Mouse (Mus musculus): ENCODE measurements around the gene Sdk1.

Gene Sdk1

GRCm38 (mm10) chr5:142010189-142010588 lies 768.9 kb downstream of the Sdk1 start:
- DNase-seq (ENCODE audit: low read depth), result no peak

- DNase-seq (ENCODE audit: low read depth), result no peak
These were observed 775.7 kb downstream of the Sdk1 start for GRCm38 (mm10) chr5:142017001-142017400.

- DNase-seq (ENCODE audit: low read depth), result no peak
These were observed 781.7 kb downstream of the Sdk1 start for GRCm38 (mm10) chr5:142022877-142023580.

DNA sequence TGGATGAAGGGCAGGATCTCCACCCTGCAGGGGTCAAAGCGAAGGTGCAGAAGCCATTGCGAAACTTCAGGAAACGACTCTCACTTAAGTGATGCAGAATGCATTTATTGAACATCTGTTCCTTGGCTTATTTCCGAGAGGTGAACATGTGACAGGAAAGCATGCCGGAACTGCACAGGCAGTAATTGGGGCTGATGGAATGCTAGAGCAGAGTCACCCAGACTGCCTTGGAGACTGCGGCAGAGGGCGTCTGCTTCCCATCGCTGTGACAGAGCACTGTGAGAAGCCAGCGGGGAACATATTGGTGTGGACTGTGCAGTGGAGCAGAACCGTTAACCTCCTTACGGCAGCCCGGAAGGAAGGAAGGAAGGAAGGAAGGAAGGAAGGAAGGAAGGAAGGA lies 783.2 kb downstream of the Sdk1 start:
- DNase-seq (ENCODE audit: low read depth), result no peak

GRCm38 (mm10) chr5:142036536-142036935 lies 795.2 kb downstream of the Sdk1 start:
- no peak for DNase-seq (ENCODE audit: low read depth)

- no peak for DNase-seq (ENCODE audit: low read depth)
These were observed 797.9 kb downstream of the Sdk1 start for GRCm38 (mm10) chr5:142039236-142039635.

GRCm38 (mm10) chr5:142039891-142040530 lies 798.7 kb downstream of the Sdk1 start:
- no peak for DNase-seq (ENCODE audit: low read depth)

- no peak for DNase-seq (ENCODE audit: low read depth)
These were observed 800.0 kb downstream of the Sdk1 start for GRCm38 (mm10) chr5:142041226-142041802.

DNA sequence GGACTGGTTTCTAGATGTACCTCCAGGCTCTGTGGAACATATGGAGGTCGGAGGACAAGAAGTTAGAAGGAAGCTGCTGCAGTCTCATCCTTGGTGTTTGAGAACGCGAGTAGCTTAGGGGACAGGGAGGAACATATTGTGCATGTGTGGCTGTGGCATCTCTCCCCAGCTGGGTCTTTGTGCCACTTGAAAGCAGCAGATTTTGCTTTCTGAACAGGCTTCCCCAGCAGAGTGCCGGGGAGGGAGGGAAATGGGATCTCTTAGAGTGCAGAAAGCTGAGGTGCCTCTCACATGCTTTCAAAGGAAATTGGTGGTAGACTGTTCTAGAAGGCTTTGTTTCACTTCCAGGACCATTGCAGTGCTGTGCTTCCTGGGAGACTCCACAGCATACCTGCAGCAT lies 820.5 kb downstream of the Sdk1 start:
- DNase-seq (ENCODE audit: low read depth), result no peak

- no peak for DNase-seq (ENCODE audit: low read depth)
These were observed 830.0 kb downstream of the Sdk1 start for GRCm38 (mm10) chr5:142071322-142071721.

- DNase-seq (ENCODE audit: low read depth), result no peak
These were observed 832.6 kb downstream of the Sdk1 start for GRCm38 (mm10) chr5:142073901-142074300.

GRCm38 (mm10) chr5:142074561-142075500 lies 833.5 kb downstream of the Sdk1 start:
- DNase-seq (ENCODE audit: low read depth), result no peak

DNA sequence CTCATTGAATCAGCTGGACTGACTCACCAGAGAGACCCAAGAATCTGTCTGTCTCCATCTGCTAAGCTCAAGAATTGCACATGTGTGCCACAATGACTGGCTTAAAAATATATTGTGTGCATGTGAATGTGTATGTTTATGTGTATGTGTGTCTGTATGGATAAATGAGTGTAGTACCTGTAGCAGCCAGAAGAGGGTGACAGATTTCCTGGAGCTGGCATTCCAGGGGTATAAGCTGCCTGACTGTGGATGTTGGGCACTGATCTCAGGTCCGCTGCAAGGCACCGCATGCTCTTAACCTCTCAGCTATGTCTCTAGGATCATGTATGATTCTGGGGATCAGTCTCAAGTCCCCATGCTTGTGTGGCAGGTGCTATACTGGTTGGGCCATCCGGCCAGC lies 839.4 kb downstream of the Sdk1 start:
- DNase-seq (ENCODE audit: low read depth), result no peak

DNA sequence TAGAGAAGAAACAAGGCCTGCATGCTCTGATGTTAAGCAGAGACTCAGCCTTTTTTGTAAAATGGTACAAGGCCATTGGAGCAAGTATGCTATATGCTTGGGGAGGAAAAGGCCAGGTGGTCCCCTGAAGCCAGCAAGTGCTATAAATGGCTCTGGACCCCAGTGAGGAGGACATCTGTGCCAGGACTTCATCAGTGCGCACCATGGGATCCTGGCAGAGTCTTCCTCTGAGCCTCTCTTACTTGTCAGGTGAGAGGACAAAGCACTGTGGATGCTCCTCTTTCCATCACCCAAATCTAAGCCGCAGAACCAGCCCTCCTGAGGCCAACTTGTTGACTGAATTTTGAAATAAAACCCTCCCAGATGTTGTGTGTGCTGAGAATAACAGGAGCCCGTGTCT lies 839.8 kb downstream of the Sdk1 start:
- no peak for DNase-seq (ENCODE audit: low read depth)

DNA sequence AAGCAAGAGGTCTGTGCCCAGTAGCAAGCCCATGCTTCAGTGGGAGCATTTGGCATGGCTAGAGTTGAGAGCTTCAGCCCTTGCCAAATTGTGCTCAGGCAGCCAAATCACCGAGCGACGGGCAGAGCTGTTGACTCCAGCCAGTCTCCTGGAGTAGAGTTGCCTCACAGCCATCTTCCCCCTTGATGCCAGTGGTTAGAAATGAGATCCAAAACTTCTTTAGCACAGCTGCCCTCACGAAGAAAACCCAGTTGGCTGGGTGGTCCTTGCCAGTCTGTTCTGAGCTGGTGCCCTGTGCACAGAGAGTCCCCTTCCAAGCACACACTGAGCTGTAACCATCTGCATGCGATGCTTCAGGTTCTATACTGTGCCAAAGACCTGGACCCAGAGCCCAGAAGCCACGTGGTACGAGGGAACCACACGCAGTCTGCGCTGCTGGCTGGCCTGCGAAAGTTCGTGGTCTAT lies 855.1 kb downstream of the Sdk1 start:
- no peak for DNase-seq (ENCODE audit: low read depth)

DNA sequence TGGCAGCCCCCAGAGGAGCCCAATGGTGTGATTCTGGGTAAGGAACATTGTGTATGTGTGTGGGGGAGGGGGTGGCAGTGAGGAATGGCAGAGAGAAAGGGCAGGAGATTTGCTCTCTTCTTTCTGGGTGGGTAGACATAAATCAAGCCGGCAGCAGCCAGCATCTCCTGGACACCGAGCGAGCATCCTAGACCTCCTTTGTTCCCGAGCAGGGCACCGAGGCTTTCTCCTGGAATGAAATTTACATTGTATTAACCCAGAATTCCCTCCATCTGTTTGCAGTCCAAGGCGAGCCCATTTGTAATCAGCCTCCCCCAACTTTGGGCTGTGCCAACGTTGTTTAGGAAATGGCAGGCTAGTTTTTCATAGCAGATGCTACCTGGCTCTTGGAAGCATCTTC lies 858.9 kb downstream of the Sdk1 start:
- DNase-seq (ENCODE audit: low read depth), result no peak

DNA sequence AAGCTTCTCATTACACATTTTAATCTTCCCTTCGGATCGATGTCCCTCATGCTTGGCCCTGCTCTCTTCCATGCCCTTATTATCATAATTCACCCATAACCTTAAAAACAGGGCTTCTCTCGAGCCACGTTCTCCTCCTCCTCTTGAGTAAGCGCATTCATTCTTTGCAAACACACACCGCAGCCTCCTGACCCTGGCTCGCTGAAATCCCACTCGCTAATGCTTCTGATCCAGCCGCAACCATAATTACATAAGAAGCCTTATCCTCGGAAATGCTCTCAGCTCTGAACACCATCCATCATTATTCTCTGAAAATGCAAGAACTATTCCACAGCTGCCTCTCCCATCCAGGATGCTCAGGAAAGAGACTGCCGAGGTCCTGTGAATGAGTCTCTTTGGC lies 866.1 kb downstream of the Sdk1 start:
- DNase-seq (ENCODE audit: low read depth), result no peak

- no peak for DNase-seq (ENCODE audit: low read depth)
These were observed 870.7 kb downstream of the Sdk1 start for GRCm38 (mm10) chr5:142111989-142112388.

DNA sequence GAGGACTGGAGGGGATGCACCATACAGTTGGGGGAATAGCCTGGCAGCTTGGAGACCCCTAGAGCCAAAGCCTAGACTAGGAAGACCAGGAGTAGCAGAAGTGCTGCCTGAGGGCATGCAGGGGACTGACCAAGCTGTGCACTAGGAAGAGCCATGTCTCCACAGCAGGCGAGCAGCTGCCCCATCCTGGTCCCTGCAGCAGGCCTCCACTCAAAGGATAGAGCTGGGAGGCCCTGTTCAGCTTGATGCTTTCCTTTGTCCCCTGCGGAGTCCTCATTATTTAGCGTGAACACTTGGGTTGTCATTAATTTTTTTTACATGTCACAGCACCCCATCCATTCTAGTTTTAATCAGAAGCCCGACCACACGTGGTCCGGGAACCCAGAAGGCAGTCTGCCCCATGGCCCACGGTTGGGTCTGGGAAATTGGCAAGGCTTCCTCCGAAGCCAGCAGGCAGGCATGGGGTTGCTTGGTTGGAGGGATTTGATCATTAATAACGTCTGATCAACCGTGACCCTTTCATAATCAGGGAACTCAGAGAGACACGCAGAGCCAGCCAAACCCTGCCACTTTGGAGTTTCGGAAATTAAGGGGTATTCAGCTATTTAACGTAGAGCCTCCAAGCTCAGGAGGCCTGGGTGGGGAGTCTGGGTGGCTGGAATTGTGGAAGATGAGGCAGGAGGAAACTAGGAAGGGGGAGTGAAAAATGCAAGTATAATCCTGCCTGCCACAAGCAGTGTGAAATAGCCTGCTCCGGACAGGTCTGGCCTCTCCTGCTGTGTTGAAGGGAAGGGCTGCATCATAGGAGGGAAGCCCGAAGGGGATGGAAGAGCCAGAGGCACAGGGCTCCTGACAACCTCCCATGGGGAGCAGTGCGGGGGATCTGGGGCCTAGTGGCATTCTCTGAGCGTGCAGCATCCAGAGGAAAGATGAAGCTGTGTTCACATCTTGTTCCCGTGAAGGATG lies 872.2 kb downstream of the Sdk1 start:
- no peak for DNase-seq (ENCODE audit: low read depth)

DNA sequence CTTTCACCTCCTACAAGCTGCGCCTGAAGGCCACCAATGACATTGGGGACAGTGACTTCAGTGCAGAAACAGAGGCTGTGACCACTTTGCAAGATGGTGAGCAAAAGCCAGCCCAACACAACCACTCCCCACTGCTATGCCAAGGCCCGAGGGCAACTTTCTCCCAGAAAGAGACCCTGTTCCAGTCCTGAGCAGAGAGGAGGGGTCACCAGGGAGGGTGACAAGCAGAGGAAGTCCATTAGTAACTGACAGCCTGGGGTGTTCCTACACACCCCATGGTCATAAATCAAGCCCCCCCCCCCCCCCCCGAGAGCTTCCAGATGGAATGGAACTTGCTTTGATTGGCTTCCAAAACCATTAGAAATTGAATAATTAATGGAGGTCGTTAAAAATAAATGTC lies 886.5 kb downstream of the Sdk1 start:
- no peak for DNase-seq (ENCODE audit: low read depth)

DNA sequence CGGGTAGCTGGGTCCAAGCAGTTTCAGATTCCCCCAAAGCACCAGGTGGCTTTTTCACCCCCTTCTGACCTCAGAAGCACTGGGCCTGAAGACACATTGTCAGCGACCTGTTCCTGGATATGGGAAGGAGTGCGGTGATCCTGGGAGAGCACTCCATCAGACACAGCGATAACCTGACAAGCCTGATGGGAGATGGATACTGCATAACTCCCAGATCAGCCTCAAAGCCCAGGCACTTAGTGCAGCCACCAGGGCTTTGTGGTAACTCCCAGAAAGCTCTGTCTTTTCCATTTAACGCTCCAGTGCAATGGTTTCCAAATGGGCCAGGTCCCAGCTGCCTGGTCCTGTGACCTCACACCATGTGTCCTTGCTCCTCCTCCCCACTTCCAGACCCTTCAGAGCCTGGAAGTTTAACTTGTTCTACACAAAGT lies 886.9 kb downstream of the Sdk1 start:
- no peak for DNase-seq (ENCODE audit: low read depth)

All from fibroblast of lung, adult 2 months (primary cell).